Mouse (Mus musculus) erythroblast, embryonic 14.5 days (primary cell): ENCODE results near the gene Brip1.

Experiments
- GATA1 ChIP-seq: IDR thresholded peaks from 2 replicates; pipeline ENCODE4 v1.6.1; 2012; ENCODE audit warnings: low read length, inconsistent platforms, mixed read lengths
- TAL1 ChIP-seq: IDR thresholded peaks from 3 replicates; pipeline ENCODE4 v1.6.1; 2012; ENCODE audit warnings: low read length, inconsistent platforms, mixed read lengths

GRCm38 (mm10) chr11:86101191-86101590 is 99.8 kb downstream of the Brip1 start:
- TF ChIP-seq TAL1, result no peak
- no peak for TF ChIP-seq GATA1
